Mouse (Mus musculus) lung, postnatal 14 days (tissue): ENCODE data around the gene Pdia2.

Experiments
- DNase-seq: peaks from one replicate; pipeline ENCODE4 v3.0.0; 2021

The Pdia2 gene

DNA sequence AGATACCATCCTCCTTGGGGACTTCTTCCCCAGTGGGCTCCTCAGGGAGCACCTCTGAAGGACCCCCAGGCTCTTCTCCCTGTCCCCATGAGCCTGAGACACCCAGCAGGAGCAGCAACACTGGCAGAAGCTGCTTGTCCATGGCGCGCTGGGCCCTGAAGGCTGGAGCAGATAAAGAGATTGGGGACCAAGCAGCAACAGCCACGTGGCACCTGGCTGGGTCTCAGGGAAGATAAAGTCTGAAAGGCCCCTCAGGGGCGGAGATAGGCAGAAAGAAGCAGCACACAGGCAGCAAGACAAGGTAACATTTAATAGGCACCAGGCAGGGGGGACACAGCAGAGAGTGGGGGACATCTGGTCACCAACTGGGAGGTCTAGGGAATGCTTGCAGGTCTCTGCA, at the start of gene Pdia2:
Pdia2 (minus strand) TSS at position 196 of the 400 bp plus-strand sequence.
- DNase-seq: no peak

DNA sequence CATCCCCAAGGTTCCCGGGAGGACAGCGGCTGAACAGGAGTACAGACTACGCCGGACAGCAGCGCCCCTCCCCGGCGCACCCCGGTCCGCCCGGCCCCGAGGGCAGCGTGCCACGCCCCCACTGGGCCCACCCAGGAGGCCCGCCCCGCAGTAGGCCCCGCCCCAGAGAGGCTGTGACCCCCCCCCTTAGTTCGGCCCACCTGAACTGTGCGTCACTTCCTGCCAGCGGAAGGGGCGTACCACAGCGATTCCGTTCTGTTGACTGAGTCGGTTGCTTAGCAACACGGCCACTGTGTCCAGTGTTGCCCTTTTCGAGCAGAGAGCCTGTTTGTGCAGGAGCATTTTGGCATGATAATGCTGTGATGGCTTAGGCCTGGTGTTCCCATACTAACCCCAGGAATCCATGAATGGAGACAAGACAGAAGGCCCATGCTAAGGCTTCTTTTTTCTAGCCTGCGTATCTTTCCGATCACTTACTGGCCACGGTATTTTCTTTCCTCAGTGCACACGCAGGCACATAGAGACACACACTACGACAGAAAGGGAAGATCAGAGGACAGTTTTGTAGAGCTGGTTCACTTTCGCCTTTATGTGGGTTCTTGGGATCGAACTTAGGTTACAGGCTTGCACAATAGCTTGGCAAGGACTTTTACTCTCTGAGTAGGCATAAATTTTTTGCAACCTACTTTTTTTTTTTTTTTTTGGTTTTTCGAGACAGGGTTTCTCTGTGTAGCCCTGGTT, 45.4 kb upstream of the Pdia2 start, which contains the start of gene Fam234a:
Fam234a (minus strand) TSS at position 142 of the 741 bp plus-strand sequence.
- DNase-seq: peak; percentile 95

DNA sequence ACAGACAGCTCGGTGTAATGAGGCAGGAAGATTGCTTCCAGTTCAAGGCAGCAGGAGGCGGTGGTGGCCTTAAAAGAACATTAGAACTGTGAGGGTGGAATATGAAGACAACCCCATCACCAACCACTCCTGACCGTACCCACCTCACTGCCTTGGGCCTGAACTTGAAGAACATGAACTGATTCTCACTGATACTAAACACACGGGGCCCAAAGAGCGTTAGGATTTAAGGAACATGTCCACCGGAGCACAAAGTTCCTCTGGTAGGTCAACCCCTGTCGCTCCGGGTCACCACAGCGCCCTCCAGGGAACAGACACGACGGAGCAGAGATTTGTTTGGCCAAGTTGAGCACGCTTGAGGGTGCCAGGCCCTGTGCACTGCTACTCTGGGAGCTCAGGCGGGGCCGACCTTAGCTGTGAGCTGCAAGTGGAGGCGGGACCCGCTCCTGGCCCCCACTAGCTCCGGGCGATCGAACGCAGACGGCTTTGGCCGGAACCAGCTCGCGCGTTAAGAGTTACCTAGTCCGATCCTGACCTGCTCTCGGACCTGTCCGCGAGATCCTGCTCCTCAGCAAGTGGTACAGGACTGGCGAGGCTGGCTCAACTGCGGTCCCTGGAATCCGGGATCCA, 44.7 kb upstream of the Pdia2 start:
- DNase-seq: peak; percentile 74

DNA sequence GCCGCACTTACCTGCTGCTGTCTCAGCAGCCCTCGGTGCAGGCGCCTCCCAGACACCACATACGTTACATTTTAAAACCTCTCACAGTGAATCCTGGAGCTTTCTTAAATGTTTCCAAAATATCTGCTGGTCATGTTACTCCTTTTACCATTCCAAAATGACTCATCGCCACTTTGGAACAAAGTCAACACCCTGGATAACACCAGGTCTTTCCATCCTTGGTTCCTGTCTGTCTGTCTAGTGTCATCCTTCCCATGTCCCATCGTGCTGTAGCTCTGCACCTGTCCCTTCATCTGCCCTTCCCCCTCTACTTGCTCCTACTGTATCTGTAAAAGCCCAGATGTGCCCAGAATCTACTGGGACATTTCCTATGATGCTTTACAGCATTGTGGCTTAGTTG, 42.1 kb upstream of the Pdia2 start:
- DNase-seq: no peak

DNA sequence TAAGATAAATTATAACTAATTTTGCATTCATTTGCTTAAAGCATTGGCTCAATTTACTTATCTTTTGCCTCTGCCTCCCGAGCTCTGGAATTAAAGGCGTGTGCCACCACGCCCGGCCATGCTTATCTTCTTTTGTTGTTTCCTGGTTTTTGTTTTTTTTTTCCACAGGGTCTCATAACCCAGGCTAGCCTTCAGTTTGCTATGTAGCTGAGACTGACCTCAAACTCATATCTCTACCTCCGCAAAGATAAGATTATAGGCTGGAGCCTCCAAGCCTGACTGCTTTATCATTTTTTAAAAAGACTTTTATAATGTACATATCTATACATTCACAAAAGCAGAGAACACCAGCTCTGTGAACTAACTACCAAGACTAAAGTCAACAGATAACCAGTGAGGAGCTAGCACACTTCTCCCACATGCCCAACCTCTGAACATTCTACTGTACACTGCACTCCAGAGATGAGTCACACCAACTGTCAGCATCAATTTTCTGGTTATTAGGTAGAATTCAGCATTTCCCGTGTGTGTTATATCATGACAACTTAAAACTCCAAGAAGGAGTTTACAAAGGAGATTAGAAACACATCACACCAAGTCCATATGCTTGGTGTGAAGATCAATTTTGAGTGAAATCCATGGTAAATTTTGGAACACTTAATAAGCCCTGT, 41.4 kb upstream of the Pdia2 start:
- DNase-seq: no peak

DNA sequence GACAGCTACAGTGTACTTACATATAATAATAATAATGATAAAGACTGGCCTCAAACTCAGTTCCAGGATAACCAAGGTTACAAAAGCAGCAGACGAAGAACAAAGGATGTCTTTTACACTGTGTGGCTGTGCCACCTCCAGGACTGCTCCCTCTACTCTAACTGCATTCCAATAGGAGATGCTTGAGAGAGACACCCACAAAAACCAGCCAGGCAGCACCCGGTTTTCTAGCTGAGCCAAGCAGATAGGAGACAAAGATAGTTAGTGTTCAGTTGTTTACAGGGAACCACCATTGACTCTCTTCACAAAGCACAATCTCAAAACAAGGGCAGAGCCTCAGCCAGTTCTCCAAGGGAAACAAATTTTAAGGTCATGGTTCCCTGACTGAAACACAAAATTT, 40.7 kb upstream of the Pdia2 start:
- DNase-seq: no peak

DNA sequence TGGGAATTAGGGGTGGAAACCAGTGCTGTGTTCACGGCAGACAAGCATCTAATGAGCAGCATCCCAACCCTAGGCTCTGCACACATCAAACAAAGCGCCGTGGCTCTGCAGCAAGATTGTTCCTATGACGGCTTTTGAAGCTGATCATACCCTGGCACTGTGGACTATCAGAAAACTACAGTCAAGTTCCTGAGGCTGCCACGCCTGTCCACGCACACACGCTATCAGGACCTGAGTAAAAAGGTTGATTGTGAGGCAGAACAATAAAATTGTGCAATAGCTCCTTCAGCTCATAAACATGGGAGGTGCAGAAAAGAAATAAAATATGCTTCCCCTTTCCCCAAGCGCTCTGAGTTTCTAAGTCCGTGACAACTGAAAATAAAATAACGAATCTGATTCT, 38.8 kb upstream of the Pdia2 start:
- no peak for DNase-seq

DNA sequence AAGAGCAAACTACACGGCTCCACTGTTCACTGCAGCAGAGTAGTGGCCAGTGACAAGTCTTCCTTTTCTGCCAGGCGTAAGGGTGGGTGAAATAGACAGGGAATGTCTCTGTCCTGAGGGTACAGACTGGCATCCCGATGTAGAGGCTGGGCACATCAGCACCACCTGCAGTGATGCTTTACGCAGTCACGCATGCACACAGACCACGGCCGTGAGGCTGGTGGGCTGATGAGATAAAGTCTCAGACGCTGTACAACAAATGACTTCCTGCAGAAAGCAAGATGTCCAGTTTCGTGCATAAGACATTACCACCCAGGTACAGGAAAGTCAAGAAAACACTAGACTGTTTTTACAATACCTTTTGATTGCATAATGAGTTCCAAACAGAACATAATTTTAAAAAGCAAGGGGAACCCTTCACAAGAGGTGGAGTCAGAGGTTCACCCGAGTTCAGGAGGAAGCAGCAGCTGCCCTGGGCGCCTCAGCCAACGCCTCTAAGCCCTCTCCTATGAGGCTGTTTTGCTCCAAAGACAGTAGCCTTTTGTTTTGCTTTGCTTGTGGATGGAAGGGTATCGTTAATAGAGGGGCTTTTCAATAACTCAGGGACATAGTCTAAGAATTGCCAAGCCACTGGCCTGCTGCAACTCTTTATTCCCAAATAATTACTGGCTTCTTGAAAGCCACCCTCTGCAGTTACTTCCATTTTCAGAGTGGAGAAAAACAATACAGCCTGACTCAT, 36.4 kb upstream of the Pdia2 start:
- DNase-seq: no peak

DNA sequence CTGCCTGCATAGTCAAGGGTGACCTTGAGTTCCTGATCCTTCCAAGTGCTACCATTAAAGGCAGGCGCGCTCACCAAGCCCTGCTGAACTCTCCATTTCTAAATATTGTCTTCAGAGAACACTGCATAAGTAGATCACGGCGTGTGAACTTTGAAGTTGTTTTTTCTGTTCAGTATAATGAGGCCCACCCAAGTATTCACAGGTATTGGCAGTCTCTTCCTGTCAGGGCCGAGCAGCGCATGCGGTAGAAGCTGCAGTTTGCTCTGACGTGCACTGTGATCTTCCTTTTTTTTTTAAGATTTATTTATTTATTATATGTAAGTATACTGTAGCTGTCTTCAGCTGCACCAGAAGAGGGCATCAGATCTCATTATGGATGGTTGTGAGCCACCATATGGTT, 35.5 kb upstream of the Pdia2 start:
- no peak for DNase-seq

DNA sequence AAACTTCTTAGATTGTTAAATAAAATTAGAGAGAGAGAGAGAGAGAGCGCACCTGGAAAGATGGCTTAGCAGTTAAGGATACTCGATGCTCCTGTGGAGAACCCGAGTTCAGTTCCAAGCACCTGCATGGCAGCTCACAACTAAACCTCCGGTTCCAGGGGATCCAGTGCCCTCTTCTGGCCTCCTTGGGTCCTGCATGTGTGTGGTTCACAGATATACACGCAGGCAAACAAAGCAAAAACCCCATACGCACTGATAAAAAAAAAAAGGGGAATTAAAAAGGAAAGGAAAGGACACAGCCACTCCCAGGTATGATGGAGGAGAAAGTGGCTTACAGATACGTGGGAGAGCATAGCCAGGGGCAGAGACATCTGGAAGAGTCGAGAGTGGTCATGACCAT, 34.0 kb upstream of the Pdia2 start:
- DNase-seq: no peak

DNA sequence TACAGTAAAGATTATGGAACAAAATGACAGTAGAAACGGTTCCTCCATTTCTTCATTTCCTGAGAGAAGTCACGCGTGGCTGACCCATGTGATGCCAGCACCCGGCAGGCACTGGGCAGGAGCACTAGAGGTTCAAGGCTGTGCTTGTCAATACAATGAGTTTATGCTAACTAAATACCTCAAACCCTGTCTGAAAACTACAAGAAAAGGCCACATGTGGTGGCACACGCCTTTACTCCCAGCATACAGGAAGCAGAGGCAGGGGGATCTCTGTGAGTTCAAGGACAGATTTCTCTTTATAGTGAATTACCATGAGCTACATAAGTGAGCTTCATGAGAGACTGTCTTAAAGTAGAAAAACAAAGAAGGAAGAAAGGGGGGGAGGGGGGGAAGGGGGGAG, 32.3 kb upstream of the Pdia2 start:
- DNase-seq: no peak

DNA sequence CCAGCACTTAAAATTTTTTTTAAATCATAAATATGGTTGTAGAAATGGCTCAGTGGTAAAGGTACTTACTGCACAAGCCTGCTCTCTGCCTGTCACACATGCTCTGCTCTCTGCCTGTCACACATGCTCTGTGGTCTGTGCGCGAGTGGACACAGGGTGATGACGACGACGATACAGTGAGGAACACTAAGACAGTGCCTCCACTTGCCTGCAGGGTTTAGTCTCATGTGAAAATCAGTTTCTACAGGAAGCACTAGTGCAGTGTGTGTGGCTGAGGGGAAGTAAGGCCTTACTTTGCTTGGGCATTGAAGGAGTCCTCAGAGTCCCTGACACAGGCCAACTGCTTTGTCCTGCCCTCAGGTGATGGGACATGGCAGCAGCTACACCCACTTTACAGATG, 30.9 kb upstream of the Pdia2 start:
- no peak for DNase-seq

DNA sequence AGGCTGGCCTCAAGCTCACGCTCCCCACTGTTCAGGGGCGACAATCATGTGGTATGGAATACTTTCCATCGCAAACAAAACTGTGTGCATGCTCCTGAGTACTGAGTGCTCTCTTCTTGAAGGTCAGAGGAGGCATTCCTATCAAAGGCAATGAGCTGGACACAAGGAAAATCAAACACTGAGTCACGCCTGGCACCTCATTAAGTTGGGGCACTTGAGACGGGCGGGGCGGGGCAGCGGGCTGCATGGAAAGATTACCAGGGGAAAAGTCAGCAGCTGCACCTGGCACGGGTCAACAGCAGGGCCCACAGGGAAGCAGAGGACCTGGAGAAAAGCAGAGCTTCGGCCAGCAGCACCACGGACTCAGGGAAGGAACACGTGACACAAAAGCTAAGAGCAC, 26.3 kb upstream of the Pdia2 start:
- DNase-seq: peak; percentile 53

DNA sequence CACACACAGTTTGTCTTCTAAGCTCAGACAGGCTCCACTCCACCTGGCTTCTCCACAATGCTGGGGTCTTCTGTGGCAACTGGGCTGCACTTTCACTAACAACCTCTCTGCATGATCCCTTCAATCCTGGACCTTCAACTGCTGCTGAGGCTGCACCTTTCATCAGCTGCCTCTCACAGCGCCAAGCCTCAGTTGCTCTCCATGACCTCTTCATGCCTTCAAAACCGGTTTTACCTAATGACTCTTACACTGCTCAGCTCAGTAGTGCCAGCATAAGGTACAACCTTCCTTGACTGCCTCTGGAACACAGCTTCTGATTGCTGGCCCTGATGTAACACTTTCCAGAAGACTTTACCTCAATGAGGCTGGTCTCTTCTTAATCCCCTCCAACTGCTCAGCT, 22.6 kb upstream of the Pdia2 start:
- no peak for DNase-seq

DNA sequence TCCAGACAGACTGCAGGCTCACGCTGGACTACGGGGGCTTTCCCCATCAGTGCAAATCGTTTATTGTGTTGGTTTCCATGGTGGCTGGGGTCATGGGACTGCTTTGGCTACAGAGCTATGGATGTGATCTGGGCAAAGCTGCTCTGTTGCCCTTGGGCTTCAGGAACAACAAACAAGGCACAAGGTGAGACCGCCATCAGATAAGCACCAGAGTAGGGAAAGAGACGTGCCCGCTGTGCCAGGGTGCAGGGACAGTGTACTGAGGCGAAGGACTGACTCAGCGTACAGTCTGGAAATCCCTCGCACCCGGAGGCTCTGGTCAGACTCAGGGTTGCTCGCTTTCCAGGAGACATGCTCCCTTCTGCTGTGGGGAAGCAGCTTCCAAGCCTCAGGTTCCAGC, 13.8 kb upstream of the Pdia2 start:
- DNase-seq: no peak

DNA sequence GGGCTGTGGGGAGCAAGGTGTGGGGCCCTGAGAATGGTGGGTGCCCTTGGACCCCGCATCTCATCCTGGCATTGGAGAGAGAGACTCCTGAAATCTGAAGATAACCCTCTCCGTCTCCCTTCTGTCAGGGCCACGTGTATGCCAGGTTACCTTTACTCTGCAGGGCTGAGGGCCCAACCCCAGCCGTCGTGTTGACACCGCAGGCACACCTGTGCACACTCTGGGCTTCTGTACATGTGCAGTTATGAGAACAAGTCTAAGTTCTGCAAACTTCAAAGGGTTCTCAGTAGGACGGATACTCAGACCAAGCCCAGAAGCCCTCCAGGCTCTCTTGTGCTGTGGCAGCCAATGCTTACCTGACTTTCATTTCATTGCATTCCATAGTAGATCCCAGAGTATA, 13.4 kb upstream of the Pdia2 start:
- no peak for DNase-seq

DNA sequence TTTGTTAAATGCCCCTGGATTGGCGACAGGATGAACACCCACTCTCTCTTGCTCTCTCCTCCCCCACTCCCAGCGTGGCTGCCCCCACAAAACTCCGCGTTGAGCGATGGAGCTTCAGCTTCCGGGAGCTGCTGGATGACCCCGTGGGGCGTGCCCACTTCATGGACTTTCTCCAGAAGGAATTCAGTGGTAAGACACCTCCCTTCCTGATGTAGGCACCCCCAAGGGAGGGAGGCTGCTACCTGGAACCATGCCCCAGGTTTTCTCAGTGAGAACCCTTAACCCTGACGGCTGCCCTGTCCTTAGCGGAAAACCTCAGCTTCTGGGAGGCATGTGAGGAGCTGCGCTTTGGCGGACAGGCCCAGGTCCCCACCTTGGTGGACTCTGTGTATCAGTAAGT, 8.8 kb upstream of the Pdia2 start, which contains the start of gene Arhgdig:
Arhgdig (minus strand) TSS at position 101 of the 400 bp plus-strand sequence.
- DNase-seq: no peak

DNA sequence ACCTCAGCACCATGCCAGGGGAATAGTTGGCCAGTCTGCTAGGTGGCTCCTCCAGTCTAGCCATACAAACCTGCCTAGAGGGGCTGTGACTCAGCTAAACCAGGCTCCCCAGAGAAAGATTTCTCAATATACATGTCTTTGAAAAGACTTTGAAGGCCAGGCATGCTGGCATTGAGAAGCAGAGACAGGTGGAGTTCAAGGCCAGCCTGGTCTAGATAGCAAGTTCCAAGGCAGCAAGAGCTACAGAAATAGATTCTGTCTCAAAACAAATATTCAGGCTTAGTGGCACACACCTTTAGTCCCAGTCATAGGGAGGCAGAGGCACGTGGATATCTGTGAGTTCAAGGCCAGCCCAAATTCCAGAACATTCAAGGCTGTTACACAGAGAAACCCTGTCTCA, 7.5 kb upstream of the Pdia2 start:
- no peak for DNase-seq

DNA sequence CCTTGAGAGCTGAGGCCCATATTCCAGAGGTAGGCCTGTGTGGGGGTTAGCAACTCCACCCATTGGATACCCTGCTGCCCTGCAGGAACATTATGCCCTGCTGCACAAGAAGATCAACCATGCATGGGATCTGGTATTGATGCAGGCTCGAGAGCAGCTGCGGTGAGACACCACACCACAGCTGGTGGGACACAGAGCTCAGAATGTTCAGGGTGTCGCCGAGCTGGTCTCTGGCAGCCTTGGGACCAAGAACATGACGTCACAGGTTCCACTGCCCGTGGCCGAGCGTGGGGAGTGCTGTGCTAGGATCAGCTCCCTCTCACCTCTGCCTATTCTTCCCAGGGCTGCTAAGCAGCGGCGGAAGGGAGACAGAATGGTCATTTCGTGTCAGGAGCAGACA, 5.9 kb upstream of the Pdia2 start:
- no peak for DNase-seq

DNA sequence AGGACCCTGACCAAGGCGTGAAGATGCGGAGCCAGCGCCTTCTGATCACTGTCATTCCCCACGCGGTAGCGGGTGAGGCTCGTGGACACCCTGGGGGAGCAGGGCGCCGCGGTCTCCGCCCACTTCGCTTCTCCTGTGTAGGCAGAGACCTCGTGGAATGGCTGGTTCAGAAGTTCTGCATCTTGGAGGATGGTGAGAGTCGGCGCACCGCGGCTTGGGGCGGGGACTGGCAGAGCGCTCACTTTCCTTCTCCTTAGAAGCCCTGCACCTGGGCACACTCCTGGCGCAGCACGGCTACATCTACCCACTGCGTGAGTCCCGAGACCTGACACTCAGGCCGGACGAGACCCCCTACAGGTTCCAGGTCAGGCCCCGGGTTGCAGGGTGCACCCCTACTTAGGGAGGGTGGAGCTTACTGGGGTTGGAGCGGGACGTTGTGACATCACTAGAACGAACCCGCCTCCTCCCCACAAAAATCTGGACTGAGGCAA, 4.5 kb upstream of the Pdia2 start:
- peak; percentile 35 for DNase-seq

DNA sequence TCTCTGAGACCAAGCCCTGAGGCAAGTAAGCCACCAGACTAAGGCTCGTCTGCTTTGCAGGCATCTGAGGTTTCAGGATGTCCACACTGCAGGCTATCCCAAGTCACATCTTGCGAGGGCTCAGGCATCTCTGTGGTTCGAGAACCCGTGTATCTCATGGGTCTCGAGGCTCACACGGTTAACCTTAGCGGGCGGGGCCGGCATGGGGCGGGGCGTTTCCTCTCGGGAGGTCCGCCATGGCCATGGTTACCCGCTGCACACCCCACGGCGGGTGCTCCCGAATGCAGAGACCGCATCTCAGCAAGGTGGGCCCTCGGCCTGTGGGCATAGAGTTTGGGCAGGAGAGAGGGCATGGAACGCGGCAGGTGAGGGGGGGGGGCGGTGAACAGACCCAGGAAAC, 3.9 kb upstream of the Pdia2 start, which contains the start of gene Rgs11:
Rgs11 (plus strand) TSS at position 215 of the 400 bp plus-strand sequence.
- peak; percentile 48 for DNase-seq

DNA sequence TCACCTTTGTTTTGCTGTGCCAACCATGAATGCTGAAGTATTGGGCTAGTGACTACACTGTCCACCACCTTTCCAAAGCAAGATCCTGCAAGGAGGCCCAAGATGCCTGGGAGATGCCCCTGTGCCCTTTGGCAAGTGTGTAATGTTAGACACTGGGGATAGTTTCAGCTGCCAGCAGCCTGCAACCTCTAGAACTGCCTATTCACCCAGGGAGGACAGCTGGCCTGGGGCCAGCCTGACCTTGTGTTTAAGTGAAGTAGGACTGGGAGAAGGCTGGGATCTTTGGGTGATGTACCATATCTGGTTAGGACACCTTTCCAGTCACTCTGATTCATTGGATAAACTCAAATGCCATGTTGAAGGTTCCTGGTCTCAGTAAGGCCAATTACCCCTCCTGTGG, 3.1 kb upstream of the Pdia2 start:
- DNase-seq: no peak
